Mouse (Mus musculus) lung, postnatal 25 days (tissue): ENCODE data around the gene D5Ertd577e.
"Not testable (repeated sequence)": the region's sequence is repeated elsewhere in the genome, so short reads cannot be mapped to it uniquely, and the experiment has no call there.

Experiments used
- DNase-seq: peaks from one replicate; pipeline ENCODE4 v3.0.0; 2022; ENCODE audit warnings: low spot score

The D5Ertd577e gene

GRCm38 (mm10) chr5:95456506-95456905 lies at the start of gene D5Ertd577e:
TSS of gene D5Ertd577e (plus strand) at chr5:95456806.
- not testable (repeated sequence) for DNase-seq

- DNase-seq: not testable (repeated sequence)
Measured at GRCm38 (mm10) chr5:95510458-95510857, 53.9 kb downstream of the D5Ertd577e start, which contains the start of gene Gm3286. TSS of gene Gm3286 (plus strand) at chr5:95510758.
